Mouse (Mus musculus) heart, postnatal 0 days (tissue): ENCODE results near the gene Rarg. TPM values are rescaled to one million over a fixed set of nuclear protein-coding genes. Genes with fewer than 3 reads are reported as not detected.
A peak's percentile ranks its signal among the peaks of the same experiment; 100 is the strongest.
"Not testable (repeated sequence)": the region's sequence is repeated elsewhere in the genome, so short reads cannot be mapped to it uniquely, and the experiment has no call there.

Experiments
- ATAC-seq: fragments of 200-750 bp; cut with Nextera tagmentation; 2 replicates; pipeline ENCODE4 v1.8.0; 2017; ENCODE audit warnings: low read depth, moderate number of reproducible peaks, moderate library complexity; ENCODE audit not compliant: insufficient read depth
- DNase-seq: peaks from one replicate; pipeline ENCODE4 v3.0.0-alpha.2; 2016; ENCODE audit warnings: low spot score
- H3K27ac ChIP-seq: fragments of 300-500 bp; sonication (generic); 2 replicates; pipeline ENCODE4 v1.5.1; 2014; ENCODE audit warnings: low read depth, mild to moderate bottlenecking
- H3K27me3 ChIP-seq: fragments of 300-500 bp; sonication (generic); 2 replicates; pipeline ENCODE4 v1.6.1; 2014; ENCODE audit warnings: low read length, mixed read lengths; ENCODE audit not compliant: control insufficient read depth, insufficient read depth
- H3K36me3 ChIP-seq: fragments of 300-500 bp; sonication (generic); replicated peaks from 2 replicates; pipeline ENCODE4 v1.6.1; 2014; ENCODE audit warnings: low read length, mixed read lengths; ENCODE audit not compliant: control insufficient read depth, insufficient read depth
- H3K4me1 ChIP-seq: fragments of 300-500 bp; sonication (generic); 2 replicates; pipeline ENCODE4 v1.6.1; 2014; ENCODE audit warnings: antibody characterized with exemption; ENCODE audit not compliant: control insufficient read depth, insufficient read depth
- H3K4me2 ChIP-seq: fragments of 300-500 bp; sonication (generic); 2 replicates; pipeline ENCODE4 v1.6.1; 2014; ENCODE audit warnings: low read depth, mild to moderate bottlenecking, low read length, moderate library complexity
- H3K4me3 ChIP-seq: fragments of 300-500 bp; sonication (generic); 2 replicates; pipeline ENCODE4 v1.5.1; 2014; ENCODE audit warnings: low read depth, low read length
- H3K9ac ChIP-seq: fragments of 300-500 bp; sonication (generic); replicated peaks from 2 replicates; pipeline ENCODE4 v1.6.1; 2014; ENCODE audit warnings: low read depth, low read length, mixed read lengths
- H3K9me3 ChIP-seq: fragments of 300-500 bp; sonication (generic); replicated peaks from 2 replicates; pipeline ENCODE4 v1.6.1; 2016; ENCODE audit warnings: low read length; ENCODE audit not compliant: control insufficient read depth
- CTCF ChIP-seq: IDR thresholded peaks from 2 replicates; pipeline ENCODE4 v1.5.1; 2016; ENCODE audit warnings: antibody characterized with exemption, control low read depth, low read depth
- EP300 ChIP-seq: IDR thresholded peaks from 2 replicates; pipeline ENCODE4 v1.6.1; 2016; ENCODE audit warnings: antibody characterized with exemption, low read depth
- WGBS: fragments of 180-500 bp; shearing (Covaris S2); extraction: QIAGEN DNeasy Blood & Tissue Kit; methylation state at CpG from one replicate; pipeline ENCODE4 v1.1.7; 2014; 5-methylcytosine and 5-hydroxymethylcytosine counted together
- polyA plus RNA-seq: library from polyadenylated mRNA; unstranded; fragments of >200 nt; fragmentation: Nextera tagmentation; extraction: Ambion mirVana; gene quantifications from 2 replicates; pipeline ENCODE4 v1.2.1, GENCODE M21; 2015
- total RNA-seq: library from RNA; depleted of rRNA; stranded (reverse); fragments of >200 nt; gene quantifications from 2 replicates; pipeline ENCODE4 v1.2.3, GENCODE M21; 2014; ENCODE audit warnings: low replicate concordance

Rarg gene
- total and polyA plus RNA-seq, 2 experiments from 2014 or later: 6.0 to 8.9 TPM

DNA sequence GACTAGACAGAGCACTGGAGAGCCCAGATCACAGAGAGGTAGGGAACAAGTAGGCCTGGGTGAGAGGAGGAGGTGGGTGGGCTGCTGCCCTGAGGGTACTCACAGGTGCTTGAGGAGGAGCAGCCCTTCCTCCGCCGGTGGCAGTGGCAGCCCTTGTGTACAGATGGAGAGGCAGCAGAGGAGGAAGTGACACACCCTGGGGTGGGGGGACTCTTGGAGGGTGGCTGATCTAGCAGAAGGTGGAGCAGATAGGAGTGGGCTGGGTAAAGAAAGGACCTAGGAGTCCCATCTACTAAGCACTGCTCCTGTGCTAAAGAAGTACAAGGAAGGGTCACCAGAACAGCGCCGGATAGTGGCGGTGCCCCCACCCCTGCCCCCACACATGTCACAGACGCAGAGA is 25.6 kb downstream of the Rarg start, which contains the start of gene Itgb7:
TSS of gene Itgb7 (minus strand) at position 197 of the 400 bp plus-strand sequence.
- Histone ChIP-seq H3K36me3 (no peaks in the 10 kb centered on the region), H3K9me3 (no peaks in the 10 kb centered on the region), H3K4me2 (no peak within 1 kb of the TSS), H3K9ac (no peak within 1 kb of the TSS), H3K4me1 (no peaks in the 10 kb centered on the region; the same call in 1 of the 2 replicates), H3K27ac (no peak within 1 kb of the TSS), H3K27me3 (no peaks in the 10 kb centered on the region), H3K4me3 (no peak within 1 kb of the TSS)
- DNase-seq (no peak), ATAC-seq (no peak)
- TF ChIP-seq CTCF: no peak
- TF ChIP-seq EP300: no peak
- 24% methylated on average over 6 of the region's 6 CpGs for WGBS

DNA sequence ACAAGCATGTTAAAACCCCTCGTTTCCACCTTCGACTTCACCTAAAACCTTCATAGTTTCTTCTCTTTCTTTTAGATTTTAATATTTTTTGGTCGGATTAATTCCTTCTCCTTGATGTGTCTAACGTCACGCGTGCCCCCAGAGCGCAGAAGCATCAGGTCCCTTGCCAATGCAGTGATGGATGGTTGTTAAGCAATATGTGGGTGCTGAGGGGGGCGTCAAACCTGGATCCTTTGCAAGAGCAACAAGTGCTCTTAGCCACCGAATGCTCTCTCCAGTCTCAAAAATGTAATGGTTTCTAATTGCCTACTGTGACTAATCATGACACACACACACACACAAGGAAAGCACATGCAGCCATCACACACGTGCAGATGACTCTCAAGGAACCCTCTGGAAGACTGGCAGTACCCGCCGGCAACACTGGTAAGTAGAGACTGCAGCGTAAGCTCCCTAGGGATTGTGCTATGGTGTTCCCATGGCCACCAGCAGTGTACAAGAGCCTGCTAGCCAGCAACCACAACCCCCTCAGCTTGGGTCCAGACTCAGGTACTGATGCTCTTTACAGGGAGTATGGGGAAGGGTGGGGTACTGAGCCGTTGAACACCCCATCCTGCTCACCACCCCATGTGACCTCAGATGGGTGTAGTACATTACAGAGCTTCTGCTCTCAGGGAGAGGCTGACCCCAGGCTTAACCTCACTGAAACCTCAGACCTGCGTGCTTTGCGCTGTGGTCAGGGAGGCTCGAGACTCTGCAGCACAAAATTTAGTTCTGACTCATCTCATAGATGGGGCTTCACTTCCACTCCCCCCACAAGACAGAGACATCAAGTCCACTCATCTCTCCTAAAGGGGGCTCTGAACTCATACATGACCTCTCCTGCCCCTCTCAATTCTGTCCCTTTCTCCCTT is 26.7 kb downstream of the Rarg start:
- Histone ChIP-seq H3K27ac (no peak overlapping the region), H3K9ac (no peak overlapping the region), H3K4me3 (no peak overlapping the region), H3K36me3 (no peaks in the 10 kb centered on the region), H3K9me3 (no peaks in the 10 kb centered on the region), H3K4me1 (no peaks in the 10 kb centered on the region; the same call in 1 of the 2 replicates), H3K27me3 (no peaks in the 10 kb centered on the region), H3K4me2 (no peak overlapping the region)
- WGBS: 76% methylated on average over 17 of the region's 17 CpGs
- TF ChIP-seq CTCF (no peak), EP300 (no peak)
- DNase-seq (no peak), ATAC-seq (no peak)

DNA sequence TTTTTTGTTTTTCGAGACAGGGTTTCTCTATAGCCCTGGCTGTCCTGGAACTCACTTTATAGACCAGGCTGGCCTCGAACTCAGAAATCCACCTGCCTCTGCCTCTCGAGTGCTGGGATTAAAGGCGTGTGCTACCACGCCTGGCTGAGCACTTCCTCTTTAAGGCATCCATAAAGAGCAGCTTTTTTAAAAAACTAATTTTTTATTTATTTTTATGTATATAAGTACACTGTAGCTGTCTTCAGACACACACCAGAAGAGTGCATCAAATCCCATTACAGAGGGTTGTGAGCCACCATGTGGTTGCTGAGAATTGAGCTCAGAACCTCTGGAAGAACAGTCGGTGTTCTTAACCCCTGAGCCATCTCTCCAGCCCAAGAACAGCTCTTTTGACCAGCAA is 31.7 kb downstream of the Rarg start:
- not testable (repeated sequence) for H3K27ac ChIP-seq, H3K9ac ChIP-seq, ATAC-seq, H3K36me3 ChIP-seq, H3K4me3 ChIP-seq, H3K4me2 ChIP-seq, DNase-seq, H3K9me3 ChIP-seq
- peaks cover 25% of the 10 kb centered on the region for H3K27me3 ChIP-seq
- H3K4me1 ChIP-seq: peaks cover 12% of the 10 kb centered on the region
- WGBS: 72% methylated on average over 5 of the region's 6 CpGs

DNA sequence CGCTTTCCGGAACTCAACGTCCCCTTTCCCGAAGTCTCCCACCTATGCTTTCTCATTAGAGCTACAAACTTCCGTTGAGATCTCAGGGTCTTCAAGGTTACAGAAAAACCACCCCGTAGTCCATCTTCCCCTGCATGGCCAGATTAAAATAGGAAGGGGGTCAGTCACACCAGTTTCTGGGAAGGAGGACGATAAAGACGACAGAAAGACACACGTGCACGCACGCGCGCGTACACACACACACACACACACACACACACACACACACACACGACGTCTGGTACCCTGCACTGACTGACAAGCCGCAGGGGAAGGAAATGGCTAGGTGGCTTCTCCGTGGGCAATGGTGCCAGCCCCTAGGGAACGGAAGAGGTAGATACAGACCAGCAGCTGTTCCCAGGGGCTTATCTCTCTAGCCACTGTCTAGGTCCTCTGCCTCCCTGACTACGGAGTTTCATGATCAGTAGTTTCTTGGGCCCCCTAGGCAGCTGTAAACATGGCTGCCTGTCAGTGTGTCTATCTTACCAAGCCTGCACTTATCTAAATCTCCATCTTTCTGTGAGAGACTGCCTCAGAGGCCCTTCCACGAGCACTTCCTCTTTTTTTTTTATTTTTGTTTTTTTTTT is 32.2 kb downstream of the Rarg start:
- Histone ChIP-seq H3K4me3 (peak overlapping the region; percentile 49), H3K36me3 (no peaks in the 10 kb centered on the region), H3K4me1 (peaks cover 12% of the 10 kb centered on the region), H3K9ac (peak overlapping the region; percentile 35; the same call in 1 of the 2 replicates), H3K27ac (no peak overlapping the region; the same call in 1 of the 2 replicates), H3K4me2 (peak overlapping the region; percentile 89), H3K9me3 (no peaks in the 10 kb centered on the region), H3K27me3 (peaks cover 25% of the 10 kb centered on the region)
- TF ChIP-seq EP300: no peak
- no peak for TF ChIP-seq CTCF
- DNase-seq (no peak), ATAC-seq (no peak)
- 9% methylated on average over 21 of the region's 21 CpGs for WGBS

DNA sequence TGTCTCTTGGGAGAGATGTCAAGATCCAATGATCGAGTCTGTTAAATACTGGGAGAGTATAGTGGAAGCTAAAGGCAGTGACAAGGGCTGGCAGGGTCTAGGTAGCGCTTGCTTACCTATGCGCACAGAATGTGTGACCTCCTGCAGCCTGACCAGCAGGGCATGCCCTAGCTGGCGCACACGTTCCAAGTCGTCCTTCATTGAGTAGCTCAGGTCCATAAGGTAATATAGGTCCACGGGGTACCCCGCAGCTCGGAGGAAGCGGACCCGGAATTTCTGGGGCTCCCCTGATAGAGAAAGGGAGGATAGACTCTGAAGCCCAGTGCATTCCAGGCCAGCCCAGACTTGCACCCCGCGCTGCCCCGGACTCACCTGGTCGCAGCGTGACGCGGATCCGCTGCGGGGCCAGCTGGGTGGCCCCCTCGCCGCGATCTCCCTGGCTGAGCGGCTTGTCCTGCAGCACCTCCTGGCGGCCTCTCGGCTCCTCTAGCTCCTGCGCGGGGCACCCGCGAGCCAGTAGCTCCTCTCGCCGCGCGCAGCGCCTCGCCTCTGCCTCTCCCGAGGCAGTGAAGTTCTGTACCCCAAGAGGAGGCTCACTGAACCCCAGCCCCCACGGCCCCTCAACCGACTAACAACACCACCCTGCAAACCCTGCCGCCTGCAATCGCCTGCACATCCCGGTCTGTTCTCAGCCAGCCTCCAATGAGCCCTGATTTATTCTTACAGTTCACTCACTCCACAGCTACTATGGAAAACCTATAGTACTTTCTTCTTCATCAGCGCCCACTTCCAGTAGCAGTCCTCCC is 32.9 kb downstream of the Rarg start:
- 3% methylated on average over 43 of the region's 43 CpGs for WGBS
- H3K27ac ChIP-seq: no peak overlapping the region; the same call in 1 of the 2 replicates
- H3K4me3 ChIP-seq: peak overlapping the region; percentile 49
- H3K9ac ChIP-seq: peak overlapping the region; percentile 35
- peak; percentile 88 for ATAC-seq
- H3K4me1 ChIP-seq: peaks cover 12% of the 10 kb centered on the region
- peak; percentile 65 for DNase-seq
- H3K27me3 ChIP-seq: peaks cover 25% of the 10 kb centered on the region
- TF ChIP-seq CTCF (peak; percentile 78), EP300 (no peak)
- H3K36me3 ChIP-seq: no peaks in the 10 kb centered on the region
- peak overlapping the region; percentile 89 for H3K4me2 ChIP-seq
- H3K9me3 ChIP-seq: no peaks in the 10 kb centered on the region
